Mouse (Mus musculus): ENCODE measurements around the gene Fam43a.

Gene Fam43a

GRCm38 (mm10) chr16:30599491-30600268 lies at the start of gene Fam43a:
Gene Fam43a, plus strand, starts transcription at chr16:30599723.
- peak; percentile 96 for DNase-seq

- DNase-seq, result peak; percentile 83
Observed at GRCm38 (mm10) chr16:30549966-30550747, 49.4 kb upstream of the Fam43a start.

- peak; percentile 21 for DNase-seq
Observed at GRCm38 (mm10) chr16:30550748-30551192, 48.8 kb upstream of the Fam43a start, which contains the start of gene Tmem44. Gene Tmem44, minus strand, starts transcription at chr16:30550842.

- DNase-seq, result peak; percentile 97
Observed at GRCm38 (mm10) chr16:30552621-30553338, 46.7 kb upstream of the Fam43a start.

GRCm38 (mm10) chr16:30554109-30554508 lies 45.4 kb upstream of the Fam43a start:
- no peak for DNase-seq

GRCm38 (mm10) chr16:30559312-30559992 lies 40.1 kb upstream of the Fam43a start:
- no peak for DNase-seq

GRCm38 (mm10) chr16:30560601-30561000 lies 38.9 kb upstream of the Fam43a start:
- DNase-seq, result no peak

- no peak for DNase-seq
Observed at GRCm38 (mm10) chr16:30565631-30566030, 33.9 kb upstream of the Fam43a start.

GRCm38 (mm10) chr16:30570173-30570572 lies 29.4 kb upstream of the Fam43a start:
- no peak for DNase-seq

GRCm38 (mm10) chr16:30571378-30571777 lies 28.1 kb upstream of the Fam43a start:
- no peak for DNase-seq

GRCm38 (mm10) chr16:30572239-30572638 lies 27.3 kb upstream of the Fam43a start:
- no peak for DNase-seq

GRCm38 (mm10) chr16:30575815-30576214 lies 23.7 kb upstream of the Fam43a start:
- DNase-seq, result no peak

- DNase-seq, result no peak
Observed at GRCm38 (mm10) chr16:30576392-30576791, 23.1 kb upstream of the Fam43a start.

GRCm38 (mm10) chr16:30580765-30581164 lies 18.8 kb upstream of the Fam43a start:
- DNase-seq, result peak; percentile 54

GRCm38 (mm10) chr16:30586935-30587493 lies 12.5 kb upstream of the Fam43a start:
- no peak for DNase-seq

GRCm38 (mm10) chr16:30587494-30588327 lies 11.8 kb upstream of the Fam43a start, which contains the start of gene Lsg1:
Gene Lsg1, minus strand, starts transcription at chr16:30587592.
- peak; percentile 92 for DNase-seq

GRCm38 (mm10) chr16:30590264-30591209 lies 9.0 kb upstream of the Fam43a start:
- peak; percentile 35 for DNase-seq

- DNase-seq, result no peak
Observed at GRCm38 (mm10) chr16:30591990-30592389, 7.5 kb upstream of the Fam43a start.

GRCm38 (mm10) chr16:30595356-30595755 lies 4.2 kb upstream of the Fam43a start:
- DNase-seq, result no peak

Data from lung, postnatal 36 days (tissue).